Mouse (Mus musculus): ENCODE results near the gene Fcer2a. TPM values are rescaled to one million over a fixed set of nuclear protein-coding genes. Genes with fewer than 3 reads are reported as not detected.

The Fcer2a gene
- polyA plus RNA-seq, 1 experiment, result 0.12 TPM

DNA sequence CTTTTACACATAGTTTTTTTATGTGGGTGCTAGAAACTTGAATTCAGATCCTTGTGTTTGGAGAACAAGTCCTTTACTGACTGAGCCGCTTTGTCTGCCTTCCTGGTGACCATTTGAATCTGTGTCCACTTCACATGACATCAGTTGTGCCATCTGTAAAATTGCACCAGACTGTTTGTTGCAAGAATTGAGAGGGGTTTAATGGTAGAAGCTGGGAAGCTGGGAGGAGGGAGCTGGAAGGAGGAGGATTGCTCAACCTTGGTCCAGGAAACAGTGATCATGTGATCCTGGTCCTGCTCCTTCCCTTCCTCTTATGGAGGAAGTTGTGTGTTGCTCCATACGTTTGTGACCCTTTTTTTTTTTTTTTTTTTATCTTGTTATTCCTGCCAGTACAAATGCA, 45.7 kb downstream of the Fcer2a start:
- Histone ChIP-seq H3K27me3 (ENCODE audit: control insufficient read depth, insufficient read depth, low read length) (no peaks in the 10 kb centered on the region), H3K27ac (ENCODE audit: control insufficient read depth, insufficient read depth, low read depth, low read length) (no peak overlapping the region), H3K36me3 (ENCODE audit: control insufficient read depth, insufficient read depth, low read length) (no peaks in the 10 kb centered on the region), H3K4me3 (ENCODE audit: control insufficient read depth, low read depth, low read length) (no peak overlapping the region), H3K4me1 (ENCODE audit: control insufficient read depth, insufficient read depth, low read length) (no peaks in the 10 kb centered on the region)
- no peak for TF ChIP-seq CTCF (IDR thresholded peaks at IDR 0.05; ENCODE audit: control insufficient read depth, insufficient read depth, insufficient replicate concordance, low read depth, low read length)
- no peak for TF ChIP-seq POLR2A (IDR thresholded peaks at IDR 0.05; ENCODE audit: control insufficient read depth, low read depth, low read length)

- TF ChIP-seq POLR2A (IDR thresholded peaks at IDR 0.05; ENCODE audit: control insufficient read depth, low read depth, low read length) (no peak), CTCF (IDR thresholded peaks at IDR 0.05; ENCODE audit: control insufficient read depth, insufficient read depth, insufficient replicate concordance, low read depth, low read length) (no peak)
- Histone ChIP-seq H3K36me3 (ENCODE audit: control insufficient read depth, insufficient read depth, low read length) (no peaks in the 10 kb centered on the region), H3K4me1 (ENCODE audit: control insufficient read depth, insufficient read depth, low read length) (no peaks in the 10 kb centered on the region), H3K27me3 (ENCODE audit: control insufficient read depth, insufficient read depth, low read length) (no peaks in the 10 kb centered on the region), H3K27ac (ENCODE audit: control insufficient read depth, insufficient read depth, low read depth, low read length) (no peak overlapping the region), H3K4me3 (ENCODE audit: control insufficient read depth, low read depth, low read length) (no peak overlapping the region)
These were observed 46.4 kb downstream of the Fcer2a start for GRCm38 (mm10) chr8:3647561-3647960.

DNA sequence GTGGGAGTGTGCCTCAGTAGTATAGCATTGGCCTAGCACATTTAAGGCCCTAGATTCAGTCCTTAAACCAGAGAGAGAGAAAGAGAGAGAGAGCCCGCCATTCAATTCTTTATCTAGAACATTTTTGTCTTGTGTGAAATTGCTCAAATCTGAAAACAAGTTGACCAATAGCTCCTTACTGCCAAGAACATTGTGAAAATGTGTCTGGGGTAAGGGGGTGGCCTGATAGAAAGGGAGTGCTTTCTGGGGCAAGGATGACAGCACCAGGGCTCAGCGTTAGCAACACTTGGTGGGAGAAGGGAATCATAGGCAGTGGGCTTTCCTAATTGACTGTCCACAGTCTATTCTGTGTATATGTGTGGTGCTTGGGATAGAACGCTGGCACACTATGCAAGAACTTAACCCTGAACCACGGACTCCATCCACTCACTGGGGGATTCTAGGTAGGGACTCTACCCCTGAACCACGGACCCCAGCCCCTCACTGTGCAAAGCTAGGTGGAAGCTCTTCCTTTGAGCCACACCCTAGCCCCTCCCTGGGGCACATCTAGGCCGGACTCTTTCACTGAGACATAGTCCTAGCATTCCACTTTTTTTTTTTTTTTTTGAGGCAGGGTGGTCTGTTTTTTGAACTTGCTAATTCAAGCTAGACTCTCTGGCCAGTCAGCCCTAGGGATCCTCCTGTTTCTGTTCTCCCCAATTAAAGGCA, 47.0 kb downstream of the Fcer2a start:
- H3K4me3 ChIP-seq (ENCODE audit: control insufficient read depth, low read depth, low read length), result no peak overlapping the region
- TF ChIP-seq CTCF (IDR thresholded peaks at IDR 0.05; ENCODE audit: control insufficient read depth, insufficient read depth, insufficient replicate concordance, low read depth, low read length) (no peak), POLR2A (IDR thresholded peaks at IDR 0.05; ENCODE audit: control insufficient read depth, low read depth, low read length) (no peak)

GRCm38 (mm10) chr8:3645804-3646203, 48.2 kb downstream of the Fcer2a start:
- TF ChIP-seq POLR2A (IDR thresholded peaks at IDR 0.05; ENCODE audit: control insufficient read depth, low read depth, low read length), result no peak
- no peak for TF ChIP-seq CTCF (IDR thresholded peaks at IDR 0.05; ENCODE audit: control insufficient read depth, insufficient read depth, insufficient replicate concordance, low read depth, low read length)
- no peaks in the 10 kb centered on the region for H3K27me3 ChIP-seq (ENCODE audit: control insufficient read depth, insufficient read depth, low read length)
- H3K27ac ChIP-seq (ENCODE audit: control insufficient read depth, insufficient read depth, low read depth, low read length), result no peak overlapping the region
- no peaks in the 10 kb centered on the region for H3K36me3 ChIP-seq (ENCODE audit: control insufficient read depth, insufficient read depth, low read length)
- H3K4me1 ChIP-seq (ENCODE audit: control insufficient read depth, insufficient read depth, low read length), result no peaks in the 10 kb centered on the region
- no peak overlapping the region for H3K4me3 ChIP-seq (ENCODE audit: control insufficient read depth, low read depth, low read length)

More for the DNA sequence above, 47.0 kb downstream of the Fcer2a start:
- Histone ChIP-seq H3K4me1 (ENCODE audit: control insufficient read depth, insufficient read depth, low read length) (no peaks in the 10 kb centered on the region), H3K36me3 (ENCODE audit: control insufficient read depth, insufficient read depth, low read length) (no peaks in the 10 kb centered on the region), H3K27ac (ENCODE audit: control insufficient read depth, insufficient read depth, low read depth, low read length) (no peak overlapping the region), H3K27me3 (ENCODE audit: control insufficient read depth, insufficient read depth, low read length) (no peaks in the 10 kb centered on the region)

Other genes starting within 250 kb of the Fcer2a start
- gene Pex11g, start 226.5 kb downstream of the Fcer2a start, polyA plus RNA-seq (2012; rRNA removed), result 47.9 and 51.1 TPM in 2 replicates
- 72.2 and 114 TPM in 2 replicates for gene Tex45, start 223.3 kb downstream of the Fcer2a start, polyA plus RNA-seq (2012; rRNA removed)
- 3.8 and 3.9 TPM in 2 replicates for gene Zfp358, start 201.0 kb downstream of the Fcer2a start, polyA plus RNA-seq (2012; rRNA removed)
- 39.7 and 46.5 TPM in 2 replicates for gene Mcoln1, start 193.7 kb downstream of the Fcer2a start, polyA plus RNA-seq (2012; rRNA removed)
- gene Pnpla6, start 178.8 kb downstream of the Fcer2a start, polyA plus RNA-seq (2012; rRNA removed), result 12.4 and 17.8 TPM in 2 replicates
- 0.14 TPM in 1 of 2 replicates, not detected in the other for gene C330021F23Rik, start 126.2 kb downstream of the Fcer2a start, polyA plus RNA-seq (2012; rRNA removed)
- gene Camsap3, start 106.9 kb downstream of the Fcer2a start, polyA plus RNA-seq (2012; rRNA removed), result 28.7 and 34.4 TPM in 2 replicates
- 58.6 and 65.9 TPM in 2 replicates for gene Xab2, start 72.9 kb downstream of the Fcer2a start, polyA plus RNA-seq (2012; rRNA removed)
- 23.6 and 31.5 TPM in 2 replicates for gene Pet100, start 72.6 kb downstream of the Fcer2a start, polyA plus RNA-seq (2012; rRNA removed)
- gene Pcp2, start 68.6 kb downstream of the Fcer2a start, polyA plus RNA-seq (2012; rRNA removed), result not detected in 2 replicates
- 81.4 and 134 TPM in 2 replicates for gene Stxbp2, start 63.2 kb downstream of the Fcer2a start, polyA plus RNA-seq (2012; rRNA removed)
- 3.7 and 6.3 TPM in 2 replicates for gene Retn, start 38.4 kb downstream of the Fcer2a start, polyA plus RNA-seq (2012; rRNA removed)
- gene Mcemp1, start 28.4 kb downstream of the Fcer2a start, polyA plus RNA-seq (2012; rRNA removed), result 0.06 and 0.44 TPM in 2 replicates
- 0.45 and 0.59 TPM in 2 replicates for gene Fcor, start 21.8 kb downstream of the Fcer2a start, polyA plus RNA-seq (2012; rRNA removed)
- 13.6 TPM in 2 replicates for gene Trappc5, start 17.9 kb downstream of the Fcer2a start, polyA plus RNA-seq (2012; rRNA removed)
- gene Clec4g, start 26.5 kb upstream of the Fcer2a start, polyA plus RNA-seq (2012; rRNA removed), result 17.6 and 42.1 TPM in 2 replicates
- gene Cd209a, start 54.8 kb upstream of the Fcer2a start, polyA plus RNA-seq (2012; rRNA removed), result 0.08 TPM in 1 of 2 replicates, not detected in the other
- gene Cd209e, start 160.1 kb upstream of the Fcer2a start, polyA plus RNA-seq (2012; rRNA removed), result not detected in 2 replicates
- 0.12 TPM in 1 of 2 replicates, not detected in the other for gene Cd209d, start 184.4 kb upstream of the Fcer2a start, polyA plus RNA-seq (2012; rRNA removed)
- 0.11 TPM in 1 of 2 replicates, not detected in the other for gene Cd209b, start 232.7 kb upstream of the Fcer2a start, polyA plus RNA-seq (2012; rRNA removed)

Measured in testis, adult 2 months (tissue).